Mouse (Mus musculus) large intestine, adult 2 months (tissue): ENCODE data around the gene Pigg. TPM values are rescaled to one million over a fixed set of nuclear protein-coding genes. Genes with fewer than 3 reads are reported as not detected.

ENCODE experiments used
- DNase-seq: peaks from one replicate; pipeline ENCODE4 v3.0.0-alpha.2; 2012; ENCODE audit warnings: low read depth, low spot score
- WGBS: fragments of 180-500 bp; shearing (Covaris S2); methylation state at CpG from one replicate; pipeline ENCODE4 v1.1.7; 2018; 5-methylcytosine and 5-hydroxymethylcytosine counted together
- polyA plus RNA-seq: library from polyadenylated mRNA; depleted of rRNA; stranded (reverse); fragments of >200 nt; gene quantifications from 2 replicates; pipeline ENCODE4 v1.2.3, GENCODE M21; 2012

The Pigg gene
- polyA plus RNA-seq, 1 experiment, result 6.0 TPM

DNA sequence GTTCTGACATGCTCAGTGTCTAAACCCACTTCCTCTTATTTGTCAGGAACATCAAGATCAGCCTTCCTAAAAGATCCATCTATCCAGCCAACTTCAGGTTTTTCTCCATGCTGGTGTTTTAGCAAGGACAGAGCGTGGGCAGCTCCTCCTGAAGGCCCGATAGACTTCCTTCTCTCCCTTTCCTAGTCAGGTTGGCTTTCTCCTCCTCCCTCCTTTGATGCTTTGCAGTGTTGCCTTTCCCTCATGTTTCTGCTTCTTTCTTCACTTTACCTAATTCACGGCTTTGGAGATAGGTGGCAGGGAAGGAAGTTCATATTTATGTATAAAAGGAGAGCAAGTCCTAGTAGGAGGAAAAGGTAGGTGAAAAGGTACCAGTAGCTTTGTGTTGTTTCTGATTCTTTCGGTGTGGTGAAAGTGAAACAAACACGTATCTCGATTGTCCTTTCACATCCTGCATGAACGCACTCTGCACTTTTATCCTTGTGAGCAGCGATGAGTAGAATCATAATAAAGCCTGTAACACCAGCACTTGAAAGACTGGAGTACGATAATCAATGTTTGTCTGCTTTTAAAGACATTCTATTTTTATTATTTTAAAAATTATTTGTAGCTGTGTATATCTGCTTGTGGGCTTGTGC lies 37.2 kb downstream of the Pigg start:
- WGBS, result 93% methylated on average over 9 of the region's 9 CpGs

DNA sequence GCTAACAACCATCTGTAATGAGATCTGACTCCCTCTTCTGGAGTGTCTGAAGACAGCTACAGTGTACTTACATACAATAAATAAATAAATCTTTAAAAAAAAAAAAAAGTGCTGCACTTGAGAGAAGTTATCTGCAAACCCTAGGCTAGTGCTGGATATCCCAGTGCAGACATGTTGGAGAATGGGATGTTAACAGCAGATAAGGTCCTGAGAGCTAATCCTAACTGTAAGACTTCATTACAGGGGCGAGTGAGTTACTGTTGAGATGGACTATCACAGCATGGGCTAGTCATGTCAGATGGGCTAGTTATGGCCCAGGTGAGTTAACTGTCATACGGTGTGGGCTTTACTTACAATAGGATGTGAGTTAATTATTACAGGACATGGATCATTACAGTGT lies 41.6 kb downstream of the Pigg start:
- 66% methylated on average over 2 of the region's 2 CpGs for WGBS
- DNase-seq, result no peak

More for the DNA sequence above, 37.2 kb downstream of the Pigg start:
- no peak for DNase-seq

DNA sequence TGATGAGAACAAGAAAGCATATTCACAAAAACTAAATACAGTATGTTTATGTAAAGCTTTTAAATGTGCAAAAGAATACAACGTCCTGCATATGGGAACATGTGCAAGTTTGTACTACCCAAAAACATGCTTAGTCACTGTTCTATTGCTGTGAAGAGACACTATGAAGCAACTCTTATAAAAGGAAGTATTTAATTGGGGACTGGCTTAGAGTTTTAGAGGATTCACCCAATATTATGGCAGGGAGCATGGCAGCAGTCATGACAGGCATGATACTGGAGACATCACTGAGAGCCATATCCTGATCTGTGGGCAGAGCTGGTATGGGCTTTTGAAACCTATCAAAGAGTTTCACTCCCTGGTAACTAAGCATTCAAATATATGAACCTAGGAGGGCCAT lies 45.5 kb downstream of the Pigg start:
- no peak for DNase-seq
- WGBS, result 94% methylated on average over 1 of the region's 1 CpGs

DNA sequence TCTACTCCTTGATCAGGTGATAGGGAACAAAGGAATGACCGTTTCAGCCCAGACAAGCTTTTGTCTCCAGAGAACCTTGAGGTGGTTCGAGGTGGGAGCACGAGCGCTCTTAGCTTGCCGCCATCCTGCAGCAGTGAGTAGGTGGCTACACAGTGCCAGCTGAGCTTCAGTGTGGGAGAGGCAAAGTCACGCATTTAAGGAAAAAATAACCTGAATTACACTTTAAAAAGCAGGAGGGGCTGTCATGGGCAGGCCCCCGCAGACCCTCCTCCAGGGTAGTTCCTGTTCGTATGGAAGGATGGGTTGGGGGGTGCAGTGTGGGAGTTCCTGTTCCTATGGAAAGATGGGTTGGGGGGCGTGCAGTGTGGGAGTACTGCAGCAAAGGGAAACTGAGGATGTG lies 47.1 kb downstream of the Pigg start:
- 86% methylated on average over 9 of the region's 9 CpGs for WGBS
- no peak for DNase-seq

DNA sequence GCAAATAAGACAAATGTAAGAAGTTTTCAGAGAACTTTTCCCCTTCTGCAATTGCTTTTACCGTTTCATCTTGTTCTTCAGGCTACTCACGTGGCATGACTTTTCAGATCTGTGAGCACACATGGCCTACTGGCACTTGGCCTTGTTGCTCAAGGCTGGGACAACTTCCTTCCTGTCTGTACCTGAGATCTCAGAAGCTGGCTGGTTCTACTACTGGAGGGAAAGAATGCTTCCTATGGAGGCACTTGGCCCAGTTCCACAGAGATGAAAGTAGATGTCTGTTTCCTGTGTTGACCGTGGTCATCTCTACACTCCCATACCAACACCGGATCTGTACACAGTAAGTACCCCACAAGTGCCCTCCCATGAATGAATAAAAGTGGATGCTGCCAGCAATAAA lies 47.8 kb downstream of the Pigg start:
- DNase-seq, result no peak
- WGBS, result 87% methylated on average over 4 of the region's 4 CpGs

DNA sequence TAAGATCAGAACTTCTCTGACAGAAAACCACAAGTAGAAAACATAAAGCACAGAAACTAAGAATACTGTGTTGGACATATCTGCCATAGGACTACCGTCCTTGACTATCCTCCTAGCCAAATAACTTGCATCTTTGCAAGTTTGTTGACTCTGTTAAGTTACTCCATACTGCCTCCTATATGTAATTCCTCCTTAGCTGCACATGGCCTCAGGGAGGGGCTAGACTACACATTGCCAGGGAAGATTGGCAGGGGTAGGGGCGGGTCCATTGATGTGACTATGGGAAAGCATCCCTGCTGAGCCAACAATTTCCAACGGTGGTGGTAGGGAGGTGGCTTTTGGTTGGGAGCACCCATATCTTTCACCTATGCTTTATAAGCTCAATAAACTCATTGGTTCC lies 49.9 kb downstream of the Pigg start:
- 17% methylated on average over 3 of the region's 3 CpGs for WGBS
- DNase-seq, result no peak

DNA sequence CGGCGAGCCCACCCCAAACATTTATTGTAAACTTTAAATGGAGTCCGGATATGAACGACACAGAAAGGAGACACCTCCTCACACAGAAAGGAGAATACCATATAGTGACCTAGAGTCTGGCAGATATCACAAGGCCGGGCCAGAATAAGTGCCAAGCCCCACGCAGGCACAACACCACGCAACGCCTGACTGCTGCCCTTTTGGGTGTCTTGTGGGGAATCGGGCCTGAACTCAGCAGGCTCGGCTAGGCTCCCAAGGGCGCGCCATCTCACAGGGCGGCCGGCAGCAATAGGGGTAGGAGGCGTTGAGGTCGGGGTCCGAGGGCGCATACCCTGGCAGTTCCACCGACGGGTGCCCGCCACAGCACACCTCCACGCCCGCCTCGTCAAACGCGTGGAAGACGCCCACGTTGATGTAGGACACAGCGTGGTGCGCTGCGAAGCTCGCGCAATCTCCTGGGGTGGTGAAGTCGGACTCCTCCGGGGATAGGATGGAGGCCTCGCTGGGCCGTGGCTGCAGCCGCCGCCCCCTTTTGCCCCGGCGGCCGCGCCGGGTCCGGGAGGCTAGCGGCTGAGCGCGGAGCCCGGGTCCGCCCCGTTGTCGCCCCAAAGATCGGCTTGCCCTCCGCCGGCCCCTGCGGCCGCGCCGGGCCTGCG lies 54.0 kb downstream of the Pigg start:
- WGBS, result 2% methylated on average over 60 of the region's 60 CpGs

DNA sequence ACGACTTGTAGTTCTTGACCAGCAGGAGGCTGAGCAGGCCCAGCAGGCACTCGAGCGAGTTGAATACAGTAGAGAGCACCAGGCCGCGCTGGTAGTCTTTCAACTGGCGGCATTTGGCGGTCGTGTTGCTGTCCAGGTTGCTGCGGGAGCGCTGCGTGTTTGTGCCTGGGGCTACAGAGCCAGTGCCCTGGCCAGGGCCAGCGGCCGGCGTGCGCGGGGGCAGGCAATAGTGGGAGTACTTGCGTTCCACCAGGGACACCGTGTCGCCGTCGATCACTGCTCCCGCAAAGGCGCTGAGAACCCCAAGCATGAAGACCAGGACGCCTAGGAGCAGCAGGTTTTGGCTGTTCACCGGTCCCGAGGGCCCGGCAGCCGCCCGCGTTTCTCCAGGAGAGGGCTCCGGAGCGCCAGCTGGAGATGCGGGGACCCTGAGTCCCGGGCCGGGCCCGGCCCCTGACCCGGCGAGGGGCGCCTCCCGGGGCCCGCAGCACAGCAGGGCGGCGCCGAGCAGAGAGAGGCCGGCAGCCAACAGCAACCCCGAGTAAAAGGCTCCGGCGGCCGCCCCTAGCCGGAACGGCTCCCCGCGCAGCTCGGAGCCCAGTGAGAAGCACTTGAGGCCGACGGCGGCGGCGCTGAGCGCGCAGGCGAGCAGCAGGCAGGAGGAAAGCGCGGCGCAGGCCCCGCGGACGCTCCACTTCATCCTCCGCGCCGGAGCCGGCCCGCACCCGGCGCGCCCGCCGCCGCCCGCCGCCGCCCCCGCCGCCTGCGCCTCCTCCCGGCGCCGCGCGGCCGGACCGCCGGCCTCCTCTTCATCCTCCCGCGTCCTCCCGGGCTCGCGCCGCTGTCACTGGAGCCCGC lies 54.8 kb downstream of the Pigg start:
- WGBS, result under 1% methylated on average over 85 of the region's 100 CpGs
- DNase-seq, result no peak

More for the DNA sequence above, 54.0 kb downstream of the Pigg start:
- DNase-seq, result no peak

DNA sequence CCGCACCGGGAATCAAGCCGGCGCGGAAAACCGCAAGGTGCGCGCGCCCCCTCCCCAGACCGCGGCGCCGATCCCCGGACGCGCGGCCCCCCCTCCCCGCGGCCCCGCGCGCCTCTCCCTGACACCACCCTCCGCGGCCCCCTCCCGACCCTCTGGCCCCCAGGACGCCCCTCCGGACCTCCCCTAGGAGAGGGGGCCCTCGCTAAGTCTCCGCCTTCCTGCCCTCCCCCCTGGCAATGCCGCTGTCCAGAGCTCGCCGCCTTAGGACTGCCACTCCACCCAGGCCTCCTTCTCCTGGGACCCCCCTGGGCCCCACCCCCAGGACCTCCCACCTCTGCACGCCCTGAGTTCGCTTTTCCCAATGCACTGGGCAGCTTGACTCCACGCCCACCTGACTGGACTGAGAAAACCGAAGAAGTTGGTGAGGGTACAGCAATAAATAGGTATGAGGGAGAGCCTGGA lies 55.5 kb downstream of the Pigg start, which contains the start of gene Gm42517:
TSS of gene Gm42517 (minus strand) at position 52 of the 462 bp plus-strand sequence.
- DNase-seq, result no peak
- WGBS, result 5% methylated on average over 33 of the region's 36 CpGs

DNA sequence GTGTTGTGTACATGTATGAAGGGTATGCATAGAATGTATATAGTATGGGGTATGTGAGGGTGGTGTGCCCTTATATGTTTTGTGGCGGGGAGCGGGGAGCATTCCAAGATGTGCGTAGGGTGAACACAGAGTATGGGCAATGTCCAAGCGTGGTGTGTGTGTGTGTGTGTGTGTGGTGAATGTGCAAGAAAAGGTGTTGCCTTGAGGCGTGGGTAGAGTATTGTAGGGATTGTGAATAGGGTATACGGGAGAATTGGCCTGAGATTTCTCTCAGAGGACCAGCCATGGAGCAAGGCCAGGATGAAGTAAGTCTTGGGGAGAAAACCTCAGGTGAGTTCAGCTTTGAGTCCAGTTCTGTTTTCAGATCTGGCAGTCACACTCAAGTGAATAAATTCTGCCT lies 56.0 kb downstream of the Pigg start:
- DNase-seq, result no peak
- WGBS, result 6% methylated on average over 6 of the region's 6 CpGs

DNA sequence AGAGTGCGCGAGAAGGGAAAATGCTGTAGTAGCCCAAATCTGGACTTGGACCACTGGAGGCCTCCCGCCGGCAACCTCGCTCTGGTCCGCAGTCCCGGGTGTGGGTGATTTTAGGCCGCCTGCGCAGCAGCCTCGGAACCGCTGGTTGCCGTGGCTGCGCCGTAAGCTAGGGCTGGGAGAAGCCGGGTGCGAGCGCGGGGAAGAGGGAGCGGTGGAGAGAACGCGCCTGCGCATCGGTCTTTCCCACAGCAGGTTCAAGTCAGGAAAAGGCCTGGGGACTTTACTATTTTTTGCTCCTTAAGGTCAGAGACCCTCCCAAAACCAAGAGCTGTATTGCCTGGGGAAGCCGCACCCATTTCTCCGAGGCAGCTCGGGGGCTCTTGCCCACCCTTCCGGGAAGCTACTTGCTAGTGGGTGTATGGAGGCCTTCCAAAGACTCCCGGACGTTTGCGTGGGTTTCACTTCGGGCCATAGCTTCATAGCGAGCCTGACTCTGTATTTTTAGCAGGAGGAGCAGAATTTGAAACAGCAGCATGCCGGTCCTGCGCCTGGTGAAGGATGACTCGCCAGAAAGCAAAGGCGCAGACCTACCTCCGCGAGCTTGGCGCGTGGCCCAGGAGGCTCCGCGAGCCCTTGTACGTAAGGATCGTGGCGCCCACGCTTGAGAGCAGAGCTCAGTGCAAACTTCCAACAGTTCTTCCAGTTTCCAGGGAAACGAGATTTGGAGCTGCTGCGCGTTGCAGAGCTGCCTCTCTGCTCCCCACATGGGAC lies 56.6 kb downstream of the Pigg start:
- DNase-seq, result no peak
- WGBS, result under 1% methylated on average over 49 of the region's 49 CpGs

DNA sequence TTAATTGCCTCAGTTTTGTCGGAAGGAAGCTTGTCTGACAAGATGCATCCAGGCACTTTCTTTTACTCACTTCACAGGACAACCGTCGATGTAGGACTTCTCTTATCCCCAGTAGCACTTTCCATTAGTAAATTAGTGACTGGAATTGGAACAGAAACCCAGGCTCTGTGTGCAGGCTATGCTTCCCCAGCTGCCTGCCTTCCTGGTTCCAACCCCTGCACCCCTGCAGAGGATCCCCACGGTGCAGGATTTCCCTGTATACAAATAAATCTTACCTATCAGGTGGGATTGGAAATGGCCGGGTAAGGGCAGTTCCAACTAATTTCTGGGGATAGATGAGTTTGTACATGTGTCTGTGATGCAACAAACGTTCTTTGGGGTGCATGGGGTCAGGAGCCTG lies 57.6 kb downstream of the Pigg start:
- no peak for DNase-seq
- 3% methylated on average over 6 of the region's 6 CpGs for WGBS

DNA sequence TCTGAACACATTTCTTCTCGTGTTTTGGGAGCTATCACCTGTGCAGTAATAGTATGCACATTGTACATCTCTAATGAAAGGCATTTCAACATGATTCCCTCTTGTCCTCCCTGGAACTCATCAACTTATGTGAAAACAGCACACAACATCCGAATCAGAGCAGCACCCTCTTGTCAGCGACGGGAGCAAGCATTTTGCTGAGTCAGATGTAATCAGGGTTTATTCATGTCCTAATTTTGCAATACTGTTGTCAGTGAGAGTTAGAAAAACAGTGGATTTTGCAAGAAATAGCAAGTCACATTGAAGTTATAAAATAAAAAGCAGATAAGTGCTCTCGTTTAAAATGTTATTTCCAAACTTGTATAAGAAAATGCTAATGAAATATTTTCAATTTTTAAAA lies 61.7 kb downstream of the Pigg start:
- DNase-seq, result no peak
- 67% methylated on average over 5 of the region's 5 CpGs for WGBS

DNA sequence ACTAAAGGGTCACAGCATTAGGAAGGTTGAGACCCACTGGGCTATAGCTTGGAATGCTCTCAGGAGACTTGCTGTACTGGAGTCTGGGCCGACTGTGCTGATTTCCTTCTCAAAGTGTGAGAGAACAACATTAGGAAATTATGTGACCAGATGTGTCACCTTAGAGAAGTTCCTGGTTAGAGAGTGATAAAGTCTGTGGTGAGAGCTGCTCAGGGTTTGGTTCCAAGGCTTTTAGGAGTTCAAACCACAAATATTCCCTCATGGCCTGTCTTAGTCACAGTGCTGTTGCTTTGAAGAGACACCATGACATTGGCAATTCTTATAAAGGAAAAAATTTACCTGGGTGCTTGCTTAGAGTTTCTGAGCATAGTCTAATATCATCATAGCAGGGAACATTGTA lies 63.6 kb downstream of the Pigg start:
- no peak for DNase-seq
- 59% methylated on average over 1 of the region's 1 CpGs for WGBS

DNA sequence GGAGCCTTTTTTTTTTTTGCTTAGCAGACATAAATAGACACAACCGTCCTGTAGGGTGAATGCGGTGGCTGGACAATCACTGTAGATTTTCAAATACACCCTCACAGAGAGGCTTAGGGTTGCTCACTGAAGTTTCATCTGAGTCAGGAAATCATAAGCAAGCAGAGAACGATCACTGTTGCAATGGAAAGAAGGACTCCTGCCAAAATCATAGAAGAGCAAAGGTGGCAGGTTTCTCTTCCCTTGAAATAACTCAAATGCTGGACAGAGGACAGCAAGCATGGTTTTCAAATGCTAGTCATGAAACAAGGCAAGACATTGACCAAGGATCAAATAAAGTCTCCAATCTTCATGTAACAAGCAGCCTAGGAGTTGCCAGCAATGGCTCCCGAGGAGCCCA lies 65.9 kb downstream of the Pigg start:
- 75% methylated on average over 4 of the region's 4 CpGs for WGBS
- DNase-seq, result no peak

DNA sequence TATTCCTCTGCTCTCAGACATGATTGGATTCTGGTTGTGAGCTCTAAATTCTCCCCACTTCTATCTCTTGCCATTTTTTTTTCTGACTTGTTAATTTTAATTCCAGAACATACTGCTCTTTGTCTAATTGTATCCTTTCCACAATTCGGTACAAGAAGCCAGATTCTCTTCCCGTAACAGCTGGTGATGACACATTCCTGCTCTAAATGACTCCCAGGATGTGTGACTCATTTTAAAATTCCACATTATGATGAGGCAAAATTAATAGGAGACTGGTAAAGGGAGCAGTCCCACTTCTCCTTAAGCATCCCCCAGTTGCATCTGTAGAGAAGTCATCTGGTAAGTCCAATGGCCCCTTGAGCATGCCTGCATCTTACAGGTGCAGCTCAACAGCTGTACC lies 73.2 kb downstream of the Pigg start:
- no peak for DNase-seq
- 69% methylated on average over 2 of the region's 2 CpGs for WGBS

DNA sequence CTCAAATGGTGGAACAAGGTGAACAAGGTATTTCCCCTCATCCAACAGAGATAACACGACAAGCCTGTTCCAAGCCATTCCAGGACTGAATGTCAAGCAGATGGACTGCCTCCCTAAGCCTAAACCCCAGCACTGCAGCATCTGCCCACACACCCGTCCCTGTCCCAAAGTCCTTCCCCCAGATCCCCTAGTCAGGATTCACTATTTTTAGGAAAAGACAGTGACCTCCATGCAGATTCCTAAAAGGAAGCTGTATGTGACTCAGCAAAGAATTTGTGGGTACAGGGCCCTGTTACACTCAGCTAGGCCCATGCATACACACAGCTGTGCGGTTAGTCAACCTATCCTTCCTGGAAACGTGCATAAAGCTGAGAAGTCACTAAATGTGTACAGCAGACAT lies 74.0 kb downstream of the Pigg start:
- DNase-seq, result no peak
- WGBS, result 62% methylated on average over 4 of the region's 4 CpGs

DNA sequence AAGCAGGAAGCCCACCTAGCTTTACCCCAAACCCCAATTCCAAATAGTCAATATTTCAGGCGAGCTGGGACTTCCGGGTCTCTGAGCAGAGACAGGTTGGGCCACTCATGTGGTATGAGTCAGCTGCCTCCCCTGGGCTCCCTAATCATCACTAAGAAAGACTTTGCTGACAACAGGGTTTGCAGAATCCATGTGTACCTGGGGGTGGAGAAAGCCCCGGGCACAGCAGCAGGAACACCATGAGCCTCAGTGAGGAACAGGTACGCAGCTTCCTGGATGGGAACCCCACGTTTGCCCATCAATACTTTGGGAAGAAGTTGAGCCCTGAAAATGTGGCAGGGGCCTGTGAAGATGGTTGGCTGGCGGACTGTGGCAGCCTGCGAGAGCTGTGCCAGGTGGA lies 75.8 kb downstream of the Pigg start, which contains the start of gene Pde6b:
TSS of gene Pde6b (plus strand) at position 191 of the 400 bp plus-strand sequence.
- DNase-seq, result no peak
- 72% methylated on average over 7 of the region's 7 CpGs for WGBS

DNA sequence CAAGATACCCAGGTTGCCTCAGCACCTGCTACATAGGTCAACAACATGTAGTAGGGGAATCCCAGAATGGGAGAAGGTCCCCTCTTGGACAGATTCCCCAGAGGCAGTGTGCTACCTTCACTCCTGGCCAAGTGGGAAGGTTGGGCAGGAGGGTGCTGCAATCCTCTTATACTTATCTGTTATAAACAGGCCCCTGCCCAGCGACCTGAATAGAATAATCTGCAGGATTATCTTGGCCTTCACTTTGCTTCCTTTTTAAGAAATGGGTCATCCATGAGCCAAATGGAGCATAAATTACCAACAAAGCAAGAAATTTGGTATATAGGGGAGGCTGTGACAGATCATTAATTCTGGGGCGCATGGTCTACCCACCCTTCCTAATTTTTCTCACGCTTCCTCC lies 77.3 kb downstream of the Pigg start:
- DNase-seq, result no peak
- 78% methylated on average over 3 of the region's 3 CpGs for WGBS
